Mouse (Mus musculus): ENCODE results near the gene Ciart. TPM values are rescaled to one million over a fixed set of nuclear protein-coding genes. Genes with fewer than 3 reads are reported as not detected.
"Not testable (repeated sequence)": the region's sequence is repeated elsewhere in the genome, so short reads cannot be mapped to it uniquely, and the experiment has no call there.

Ciart gene
- polyA plus RNA-seq, 1 experiment from 2014 or later, result 4.5 TPM

- H3K4me1 ChIP-seq, result peaks cover 29% of the 10 kb centered on the region
- not testable (repeated sequence) for H3K4me3 ChIP-seq (replicated peaks); H3K9me3 ChIP-seq (replicated peaks); H3K36me3 ChIP-seq; H3K27ac ChIP-seq (replicated peaks); H3K9ac ChIP-seq (replicated peaks); ATAC-seq (ENCODE audit: low FRiP score); H3K27me3 ChIP-seq (replicated peaks)
- H3K4me2 ChIP-seq, result peak overlapping the region; percentile 69
- 87% methylated on average over 7 of the region's 7 CpGs for WGBS
These were observed 13.4 kb upstream of the Ciart start for GRCm38 (mm10) chr3:95895501-95895900.

GRCm38 (mm10) chr3:95894317-95895160 is 12.5 kb upstream of the Ciart start:
- H3K4me3 ChIP-seq (replicated peaks), result peak overlapping the region; percentile 66
- peak; percentile 26 for ATAC-seq (ENCODE audit: low FRiP score)
- 10% methylated on average over 16 of the region's 16 CpGs for WGBS

GRCm38 (mm10) chr3:95893606-95894316 is 11.7 kb upstream of the Ciart start, which contains the start of gene Aph1a:
Aph1a (plus strand) TSS chr3:95893969.
- Histone ChIP-seq H3K9ac (replicated peaks) (peak within 1 kb of the TSS; percentile 73), H3K4me2 (peak within 1 kb of the TSS; percentile 69), H3K27ac (replicated peaks) (peak within 1 kb of the TSS; percentile 79), H3K4me1 (peaks cover 29% of the 10 kb centered on the region), H3K4me3 (replicated peaks) (peak within 1 kb of the TSS; percentile 66)
- not testable (repeated sequence) for H3K27me3 ChIP-seq (replicated peaks); H3K36me3 ChIP-seq; H3K9me3 ChIP-seq (replicated peaks)
- peak; percentile 97 for ATAC-seq (ENCODE audit: low FRiP score)
- WGBS, result under 1% methylated on average over 30 of the region's 43 CpGs

More at GRCm38 (mm10) chr3:95894317-95895160, 12.5 kb upstream of the Ciart start:
- H3K4me1 ChIP-seq, result peaks cover 29% of the 10 kb centered on the region
- H3K27ac ChIP-seq (replicated peaks), result peak overlapping the region; percentile 79
- peak overlapping the region; percentile 69 for H3K4me2 ChIP-seq
- no peaks in the 10 kb centered on the region; the same call in 1 of the 2 replicates for H3K36me3 ChIP-seq
- peak overlapping the region; percentile 73 for H3K9ac ChIP-seq (replicated peaks)
- H3K9me3 ChIP-seq (replicated peaks), result no peaks in the 10 kb centered on the region
- H3K27me3 ChIP-seq (replicated peaks), result no peaks in the 10 kb centered on the region

- Histone ChIP-seq H3K4me3 (replicated peaks) (peak overlapping the region; percentile 66), H3K27me3 (replicated peaks) (no peaks in the 10 kb centered on the region), H3K27ac (replicated peaks) (peak overlapping the region; percentile 79), H3K4me2 (peak overlapping the region; percentile 64), H3K4me1 (peaks cover 29% of the 10 kb centered on the region), H3K36me3 (no peaks in the 10 kb centered on the region; the same call in 1 of the 2 replicates), H3K9me3 (replicated peaks) (no peaks in the 10 kb centered on the region), H3K9ac (replicated peaks) (peak overlapping the region; percentile 37)
- ATAC-seq (ENCODE audit: low FRiP score), result no peak
- 13% methylated on average over 7 of the region's 7 CpGs for WGBS
These were observed 11.1 kb upstream of the Ciart start for GRCm38 (mm10) chr3:95893126-95893525.

- H3K4me3 ChIP-seq (replicated peaks), result peak overlapping the region; percentile 11; the same call in 1 of the 2 replicates
- H3K9me3 ChIP-seq (replicated peaks), result no peaks in the 10 kb centered on the region
- H3K9ac ChIP-seq (replicated peaks), result no peak overlapping the region; the same call in 1 of the 2 replicates
- H3K27ac ChIP-seq (replicated peaks), result peak overlapping the region; percentile 79
- no peaks in the 10 kb centered on the region for H3K36me3 ChIP-seq
- no peak for ATAC-seq (ENCODE audit: low FRiP score)
- no peaks in the 10 kb centered on the region for H3K27me3 ChIP-seq (replicated peaks)
- WGBS, result 32% methylated on average over 11 of the region's 11 CpGs
- peaks cover 29% of the 10 kb centered on the region for H3K4me1 ChIP-seq
- peak overlapping the region; percentile 64 for H3K4me2 ChIP-seq
These were observed 10.3 kb upstream of the Ciart start for GRCm38 (mm10) chr3:95892066-95893052.

- H3K4me3 ChIP-seq (replicated peaks), result peak within 1 kb of the TSS; percentile 11; the same call in 1 of the 2 replicates
- no peak for ATAC-seq (ENCODE audit: low FRiP score)
- H3K27me3 ChIP-seq (replicated peaks), result no peaks in the 10 kb centered on the region
- no peaks in the 10 kb centered on the region for H3K36me3 ChIP-seq
- no peak within 1 kb of the TSS; the same call in 1 of the 2 replicates for H3K9ac ChIP-seq (replicated peaks)
- peaks cover 29% of the 10 kb centered on the region for H3K4me1 ChIP-seq
- 20% methylated on average over 12 of the region's 12 CpGs for WGBS
- peak within 1 kb of the TSS; percentile 72 for H3K27ac ChIP-seq (replicated peaks)
- H3K4me2 ChIP-seq, result peak within 1 kb of the TSS; percentile 33
- H3K9me3 ChIP-seq (replicated peaks), result no peaks in the 10 kb centered on the region
These were observed 9.4 kb upstream of the Ciart start, which contains the start of gene BC028528 for GRCm38 (mm10) chr3:95891211-95892065. BC028528 (minus strand) TSS chr3:95892005.

GRCm38 (mm10) chr3:95889664-95890063 is 7.6 kb upstream of the Ciart start:
- no peak for ATAC-seq (ENCODE audit: low FRiP score)
- Histone ChIP-seq H3K36me3 (no peaks in the 10 kb centered on the region), H3K27me3 (replicated peaks) (no peaks in the 10 kb centered on the region), H3K4me3 (replicated peaks) (no peak overlapping the region), H3K9ac (replicated peaks) (no peak overlapping the region), H3K4me2 (no peak overlapping the region), H3K27ac (replicated peaks) (no peak overlapping the region), H3K4me1 (peaks cover 16% of the 10 kb centered on the region), H3K9me3 (replicated peaks) (no peaks in the 10 kb centered on the region)
- WGBS, result 82% methylated on average over 3 of the region's 3 CpGs

- H3K4me3 ChIP-seq (replicated peaks), result no peak overlapping the region
- H3K4me1 ChIP-seq, result peaks cover 14% of the 10 kb centered on the region
- no peak overlapping the region for H3K9ac ChIP-seq (replicated peaks)
- no peaks in the 10 kb centered on the region for H3K36me3 ChIP-seq
- H3K27me3 ChIP-seq (replicated peaks), result no peaks in the 10 kb centered on the region
- no peak overlapping the region for H3K4me2 ChIP-seq
- no peak for ATAC-seq (ENCODE audit: low FRiP score)
- WGBS, result 76% methylated on average over 4 of the region's 4 CpGs
- no peak overlapping the region for H3K27ac ChIP-seq (replicated peaks)
- no peaks in the 10 kb centered on the region for H3K9me3 ChIP-seq (replicated peaks)
These were observed 5.5 kb upstream of the Ciart start for GRCm38 (mm10) chr3:95887596-95887995.

- Histone ChIP-seq H3K4me3 (replicated peaks) (no peak overlapping the region), H3K27ac (replicated peaks) (no peak overlapping the region), H3K27me3 (replicated peaks) (no peaks in the 10 kb centered on the region), H3K9ac (replicated peaks) (no peak overlapping the region), H3K4me2 (no peak overlapping the region), H3K9me3 (replicated peaks) (no peaks in the 10 kb centered on the region), H3K4me1 (peaks cover 18% of the 10 kb centered on the region), H3K36me3 (no peaks in the 10 kb centered on the region)
- 83% methylated on average over 5 of the region's 5 CpGs for WGBS
- ATAC-seq (ENCODE audit: low FRiP score), result no peak
These were observed 2.3 kb upstream of the Ciart start for GRCm38 (mm10) chr3:95884400-95884799.

GRCm38 (mm10) chr3:95882816-95883425 is 870 bp upstream of the Ciart start:
- peak overlapping the region; percentile 68 for H3K4me3 ChIP-seq (replicated peaks)
- no peak for ATAC-seq (ENCODE audit: low FRiP score)
- 3% methylated on average over 24 of the region's 24 CpGs for WGBS
- H3K9me3 ChIP-seq (replicated peaks), result no peaks in the 10 kb centered on the region
- H3K27ac ChIP-seq (replicated peaks), result peak overlapping the region; percentile 56; the same call in 1 of the 2 replicates
- peak overlapping the region; percentile 48 for H3K9ac ChIP-seq (replicated peaks)
- peaks cover 18% of the 10 kb centered on the region for H3K4me1 ChIP-seq
- no peaks in the 10 kb centered on the region for H3K36me3 ChIP-seq
- H3K4me2 ChIP-seq, result peak overlapping the region; percentile 100
- no peaks in the 10 kb centered on the region for H3K27me3 ChIP-seq (replicated peaks)
